Mouse (Mus musculus) stomach, embryonic 16.5 days (tissue): Measurements from ENCODE around the gene Olfr1106. TPM values are rescaled to one million over a fixed set of nuclear protein-coding genes. Genes with fewer than 3 reads are reported as not detected.

ENCODE experiments used
- ATAC-seq: fragments of 200-750 bp; cut with Nextera tagmentation; 2 replicates; pipeline ENCODE4 v1.8.0; 2017; ENCODE audit warnings: moderate number of reproducible peaks, moderate TSS enrichment; ENCODE audit not compliant: insufficient read depth, low FRiP score
- H3K27ac ChIP-seq: fragments of 300-500 bp; sonication (generic); 2 replicates; pipeline ENCODE4 v1.5.1; 2014; ENCODE audit warnings: low read length
- H3K27me3 ChIP-seq: fragments of 300-500 bp; sonication (generic); 2 replicates; pipeline ENCODE4 v1.6.1; 2014; ENCODE audit warnings: low read length, control low read depth, mixed read lengths; ENCODE audit not compliant: control insufficient read depth, insufficient read depth
- H3K36me3 ChIP-seq: fragments of 300-500 bp; sonication (generic); 2 replicates; pipeline ENCODE4 v1.6.1; 2014; ENCODE audit warnings: low read length; ENCODE audit not compliant: control insufficient read depth, insufficient read depth
- H3K4me1 ChIP-seq: fragments of 300-500 bp; sonication (generic); 2 replicates; pipeline ENCODE4 v1.6.1; 2014; ENCODE audit warnings: low read length, control low read depth, mixed read lengths; ENCODE audit not compliant: control insufficient read depth, insufficient read depth
- H3K4me2 ChIP-seq: fragments of 300-500 bp; sonication (generic); 2 replicates; pipeline ENCODE4 v1.6.1; 2014; ENCODE audit warnings: low read depth, low read length, mixed read lengths
- H3K4me3 ChIP-seq: fragments of 300-500 bp; sonication (generic); replicated peaks from 2 replicates; pipeline ENCODE4 v1.5.1; 2014; ENCODE audit warnings: mild to moderate bottlenecking, low read length
- H3K9ac ChIP-seq: fragments of 300-500 bp; sonication (generic); 2 replicates; pipeline ENCODE4 v1.6.1; 2014; ENCODE audit warnings: low read length
- H3K9me3 ChIP-seq: fragments of 300-500 bp; sonication (generic); replicated peaks from 2 replicates; pipeline ENCODE4 v1.6.1; 2016; ENCODE audit warnings: low read length, control low read depth; ENCODE audit not compliant: control insufficient read depth
- WGBS: fragments of 180-500 bp; shearing (Covaris S2); extraction: QIAGEN DNeasy Blood & Tissue Kit; methylation state at CpG from one replicate; pipeline ENCODE4 v1.1.7; 2014; 5-methylcytosine and 5-hydroxymethylcytosine counted together
- polyA plus RNA-seq: library from polyadenylated mRNA; unstranded; fragments of >200 nt; fragmentation: Nextera tagmentation; extraction: Ambion mirVana; gene quantifications from 2 replicates; pipeline ENCODE4 v1.2.1, GENCODE M21; 2015

The Olfr1106 gene
- not detected in 2 replicates for polyA plus RNA-seq

- Histone ChIP-seq H3K36me3 (no peaks in the 10 kb centered on the region), H3K4me1 (no peaks in the 10 kb centered on the region)
- ATAC-seq, result no peak
Observed at GRCm38 (mm10) chr2:87052173-87052572, at the start of gene Olfr1106. TSS of gene Olfr1106 (minus strand) at chr2:87052273.

DNA sequence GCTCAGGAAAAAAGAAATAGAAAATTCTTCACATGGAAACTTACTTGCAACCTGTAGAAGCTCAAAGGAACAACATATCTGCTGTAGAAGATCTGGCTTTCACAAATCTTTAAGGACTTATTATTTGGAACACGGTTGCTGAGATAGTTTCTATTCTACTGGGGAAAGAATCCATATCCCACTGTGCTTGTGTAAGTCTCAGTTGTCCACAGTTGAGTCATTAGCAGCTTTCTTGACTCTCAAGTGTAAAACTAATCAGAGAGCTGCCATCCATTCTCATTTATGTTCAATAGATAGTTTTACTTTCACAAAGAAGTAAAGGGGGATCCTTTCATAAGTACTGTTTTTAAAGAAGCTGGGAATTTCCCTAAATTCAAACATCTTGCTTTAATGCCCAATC is 43.8 kb upstream of the Olfr1106 start, which contains the start of gene Olfr1109:
Gene Olfr1109, minus strand, starts transcription at position 101 of the 400 bp plus-strand sequence.
- Histone ChIP-seq H3K4me2 (no peak within 1 kb of the TSS), H3K27me3 (no peaks in the 10 kb centered on the region), H3K36me3 (no peaks in the 10 kb centered on the region), H3K27ac (no peak within 1 kb of the TSS), H3K9me3 (no peaks in the 10 kb centered on the region), H3K4me3 (no peak within 1 kb of the TSS), H3K9ac (no peak within 1 kb of the TSS), H3K4me1 (no peaks in the 10 kb centered on the region)
- no peak for ATAC-seq
- WGBS, result 73% methylated on average over 1 of the region's 1 CpGs

More at GRCm38 (mm10) chr2:87052173-87052572, at the start of gene Olfr1106:
- no peak within 1 kb of the TSS for H3K4me2 ChIP-seq
- H3K4me3 ChIP-seq, result no peak within 1 kb of the TSS
- 67% methylated on average over 1 of the region's 1 CpGs for WGBS
- no peak within 1 kb of the TSS for H3K27ac ChIP-seq
- no peaks in the 10 kb centered on the region for H3K9me3 ChIP-seq
- no peak within 1 kb of the TSS for H3K9ac ChIP-seq
- H3K27me3 ChIP-seq, result no peaks in the 10 kb centered on the region

DNA sequence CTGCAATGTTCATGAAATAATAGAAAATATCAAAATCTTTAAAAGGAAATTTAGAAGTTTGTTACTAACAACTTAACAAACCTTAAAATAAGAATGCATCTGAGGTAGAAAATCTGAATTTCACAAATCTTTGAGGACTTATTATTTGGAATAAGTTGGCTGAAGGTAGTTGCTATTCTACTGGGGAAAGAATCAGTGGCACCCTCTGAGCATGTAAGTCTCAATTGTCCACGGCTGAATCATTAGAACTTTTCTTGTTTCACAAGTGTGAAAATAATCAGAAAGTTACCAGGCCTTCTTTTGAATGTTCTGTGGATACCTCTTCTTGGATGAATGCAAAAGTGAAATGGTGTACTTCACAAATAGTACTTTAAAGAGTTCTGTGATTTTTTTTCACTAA is 23.6 kb upstream of the Olfr1106 start, which contains the start of gene Olfr1107:
Gene Olfr1107, minus strand, starts transcription at position 101 of the 400 bp plus-strand sequence.
- WGBS, result 88% methylated on average over 1 of the region's 1 CpGs

DNA sequence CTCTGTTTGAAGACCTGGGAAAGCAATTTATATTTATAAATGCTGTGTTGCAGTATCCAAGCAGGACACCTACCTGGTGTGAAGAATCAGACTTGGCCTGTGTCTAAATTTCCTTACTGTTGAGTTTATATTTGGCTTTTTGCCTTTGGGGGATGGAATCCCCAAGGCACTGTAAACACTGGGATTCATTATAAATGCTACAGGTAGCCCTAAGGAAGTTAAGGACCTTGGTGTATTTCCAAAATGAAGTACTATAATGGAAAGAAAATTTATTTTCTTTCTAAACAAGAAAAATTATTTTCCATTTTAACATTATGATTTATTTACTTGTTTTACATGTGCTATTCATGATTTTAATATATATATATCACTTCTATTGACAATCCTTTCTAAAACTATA is 15.6 kb downstream of the Olfr1106 start, which contains the start of gene Olfr1105:
Gene Olfr1105, minus strand, starts transcription at position 101 of the 400 bp plus-strand sequence.
- no peak within 1 kb of the TSS for H3K4me3 ChIP-seq
- no peak within 1 kb of the TSS for H3K9ac ChIP-seq
- no peak within 1 kb of the TSS for H3K27ac ChIP-seq
- no peaks in the 10 kb centered on the region for H3K9me3 ChIP-seq
- H3K4me1 ChIP-seq, result no peaks in the 10 kb centered on the region
- no peak within 1 kb of the TSS for H3K4me2 ChIP-seq
- no peaks in the 10 kb centered on the region for H3K27me3 ChIP-seq
- H3K36me3 ChIP-seq, result no peaks in the 10 kb centered on the region
- ATAC-seq, result no peak

More for the DNA sequence above, 23.6 kb upstream of the Olfr1106 start, which contains the start of gene Olfr1107:
- Histone ChIP-seq H3K4me3 (no peak within 1 kb of the TSS), H3K27me3 (no peaks in the 10 kb centered on the region), H3K36me3 (no peaks in the 10 kb centered on the region), H3K4me1 (no peaks in the 10 kb centered on the region), H3K4me2 (no peak within 1 kb of the TSS), H3K9ac (no peak within 1 kb of the TSS), H3K9me3 (no peaks in the 10 kb centered on the region), H3K27ac (no peak within 1 kb of the TSS)
- ATAC-seq, result no peak

- H3K36me3 ChIP-seq, result no peaks in the 10 kb centered on the region
- H3K4me2 ChIP-seq, result no peak within 1 kb of the TSS
- H3K4me3 ChIP-seq, result no peak within 1 kb of the TSS
- no peak for ATAC-seq
- WGBS, result 69% methylated on average over 1 of the region's 1 CpGs
- H3K9ac ChIP-seq, result no peak within 1 kb of the TSS
- H3K27me3 ChIP-seq, result no peaks in the 10 kb centered on the region
- no peaks in the 10 kb centered on the region for H3K9me3 ChIP-seq
- H3K4me1 ChIP-seq, result no peaks in the 10 kb centered on the region
- H3K27ac ChIP-seq, result no peak within 1 kb of the TSS
Observed at GRCm38 (mm10) chr2:87026980-87027379, 25.1 kb downstream of the Olfr1106 start, which contains the start of gene Olfr1104. TSS of gene Olfr1104 (minus strand) at chr2:87027080.

GRCm38 (mm10) chr2:86998098-86998497 is 54.0 kb downstream of the Olfr1106 start, which contains the start of gene Olfr1102:
TSS of gene Olfr1102 (plus strand) at chr2:86998398.
- Histone ChIP-seq H3K9ac (no peak within 1 kb of the TSS), H3K36me3 (no peaks in the 10 kb centered on the region), H3K27ac (no peak within 1 kb of the TSS), H3K4me1 (no peaks in the 10 kb centered on the region), H3K9me3 (no peaks in the 10 kb centered on the region), H3K4me3 (no peak within 1 kb of the TSS), H3K4me2 (no peak within 1 kb of the TSS), H3K27me3 (no peaks in the 10 kb centered on the region)
- ATAC-seq, result no peak

Other genes starting within 250 kb of the Olfr1106 start
- not detected in 2 replicates for gene Olfr141, start 242.3 kb downstream of the Olfr1106 start, polyA plus RNA-seq
- gene Olfr1094, start 227.6 kb downstream of the Olfr1106 start, polyA plus RNA-seq, result not detected in 2 replicates
- not detected in 2 replicates for gene Olfr1095, start 200.6 kb downstream of the Olfr1106 start, polyA plus RNA-seq
- gene Gm13723, start 177.5 kb downstream of the Olfr1106 start, polyA plus RNA-seq, result not detected in 2 replicates
- gene Olfr1097, start 160.1 kb downstream of the Olfr1106 start, polyA plus RNA-seq, result not detected in 2 replicates
- not detected in 2 replicates for gene Olfr1098, start 127.7 kb downstream of the Olfr1106 start, polyA plus RNA-seq
- not detected in 2 replicates for gene Olfr1099, start 91.6 kb downstream of the Olfr1106 start, polyA plus RNA-seq
- not detected in 2 replicates for gene Olfr1100, start 72.3 kb downstream of the Olfr1106 start, polyA plus RNA-seq
- gene Olfr1101, start 61.1 kb downstream of the Olfr1106 start, polyA plus RNA-seq, result not detected in 2 replicates
- gene Olfr1102, start 53.9 kb downstream of the Olfr1106 start, polyA plus RNA-seq, result not detected in 2 replicates
- not detected in 2 replicates for gene Olfr1104, start 25.2 kb downstream of the Olfr1106 start, polyA plus RNA-seq
- gene Olfr1105, start 15.7 kb downstream of the Olfr1106 start, polyA plus RNA-seq, result not detected in 2 replicates
- gene Olfr1107, start 23.5 kb upstream of the Olfr1106 start, polyA plus RNA-seq, result not detected in 2 replicates
- not detected in 2 replicates for gene Olfr1109, start 43.7 kb upstream of the Olfr1106 start, polyA plus RNA-seq
- gene Olfr259, start 62.3 kb upstream of the Olfr1106 start, polyA plus RNA-seq, result not detected in 2 replicates
- not detected in 2 replicates for gene Olfr1110, start 88.0 kb upstream of the Olfr1106 start, polyA plus RNA-seq
- not detected in 2 replicates for gene Olfr1111, start 100.4 kb upstream of the Olfr1106 start, polyA plus RNA-seq
- gene Olfr1112, start 135.5 kb upstream of the Olfr1106 start, polyA plus RNA-seq, result not detected in 2 replicates
- gene Olfr1113, start 156.7 kb upstream of the Olfr1106 start, polyA plus RNA-seq, result not detected in 2 replicates
- gene Olfr1115, start 195.7 kb upstream of the Olfr1106 start, polyA plus RNA-seq, result not detected in 2 replicates
- gene Olfr1116, start 215.3 kb upstream of the Olfr1106 start, polyA plus RNA-seq, result not detected in 2 replicates